Mouse (Mus musculus) small intestine, adult 2 months (tissue): ENCODE measurements around the gene Ccdc186. TPM values are rescaled to one million over a fixed set of nuclear protein-coding genes. Genes with fewer than 3 reads are reported as not detected.
"Not testable (repeated sequence)": the region's sequence is repeated elsewhere in the genome, so short reads cannot be mapped to it uniquely, and the experiment has no call there.

ENCODE experiments used
- H3K27ac ChIP-seq: fragments of 200-500 bp; 2 replicates; pipeline ENCODE4 v1.5.1; 2012; ENCODE audit warnings: low read depth, low read length, control low read depth, inconsistent platforms; ENCODE audit not compliant: insufficient read depth
- H3K27me3 ChIP-seq: fragments of 200-500 bp; 2 replicates; pipeline ENCODE4 v1.6.1; 2012; ENCODE audit warnings: mild to moderate bottlenecking, moderate library complexity, low read length, inconsistent platforms; ENCODE audit not compliant: control insufficient read depth, insufficient read depth
- H3K36me3 ChIP-seq: fragments of 200-500 bp; 2 replicates; pipeline ENCODE4 v1.6.1; 2012; ENCODE audit warnings: mild to moderate bottlenecking, low read length, control low read depth, inconsistent platforms; ENCODE audit not compliant: control insufficient read depth, insufficient read depth
- H3K4me1 ChIP-seq: fragments of 200-500 bp; 2 replicates; pipeline ENCODE4 v1.6.1; 2012; ENCODE audit warnings: low read length, inconsistent platforms, mixed read lengths; ENCODE audit not compliant: control insufficient read depth, insufficient read depth, insufficient read length
- H3K4me3 ChIP-seq: fragments of 200-500 bp; 2 replicates; pipeline ENCODE4 v1.5.1; 2012; ENCODE audit warnings: low read depth, mild to moderate bottlenecking, control low read depth, inconsistent platforms, low read length, moderate library complexity
- CTCF ChIP-seq: fragments of 200-500 bp; IDR thresholded peaks from 2 replicates; pipeline ENCODE4 v1.5.1; 2012; ENCODE audit warnings: low read depth, mild to moderate bottlenecking, control low read depth, inconsistent platforms, low read length, moderate library complexity, mixed read lengths; ENCODE audit not compliant: insufficient replicate concordance, insufficient read length; ENCODE audit errors: extremely low read depth
- POLR2A ChIP-seq: fragments of 200-500 bp; IDR thresholded peaks from 2 replicates; pipeline ENCODE4 v1.6.1; 2012; ENCODE audit warnings: low read depth, mild to moderate bottlenecking, control low read depth, inconsistent platforms, low read length, moderate library complexity
- WGBS: fragments of 180-500 bp; shearing (Covaris S2); methylation state at CpG from one replicate; pipeline ENCODE4 v1.1.7; 2018; 5-methylcytosine and 5-hydroxymethylcytosine counted together
- polyA plus RNA-seq: library from polyadenylated mRNA; depleted of rRNA; stranded (reverse); fragments of >200 nt; gene quantifications from 2 replicates; pipeline ENCODE4 v1.2.3, GENCODE M21; 2012; rRNA removed

The Ccdc186 gene
- polyA plus RNA-seq, 1 experiment, result 3.4 TPM

DNA sequence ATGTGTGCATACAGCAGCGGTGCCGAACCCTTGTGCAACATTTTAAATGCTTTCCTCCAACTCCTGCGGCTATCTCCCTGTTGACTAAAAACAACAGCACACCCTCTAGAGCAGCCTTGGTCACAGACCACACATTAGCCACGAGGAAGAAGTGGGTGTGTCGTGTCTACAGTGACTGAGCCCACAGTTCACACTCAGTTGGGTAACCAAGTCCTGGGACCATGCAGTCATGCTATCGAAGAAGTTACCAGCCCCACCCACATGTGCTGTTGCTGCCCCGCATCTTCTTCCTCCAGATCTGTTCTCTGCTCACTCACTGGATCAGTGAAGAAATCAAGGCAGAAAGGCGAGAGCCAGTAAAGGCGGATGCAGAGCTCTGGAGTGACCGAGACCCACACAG lies 65.6 kb downstream of the Ccdc186 start:
- no peak overlapping the region for H3K4me3 ChIP-seq
- H3K4me1 ChIP-seq, result no peaks in the 10 kb centered on the region
- WGBS, result 65% methylated on average over 10 of the region's 10 CpGs
- H3K27me3 ChIP-seq, result no peaks in the 10 kb centered on the region; the same call in 1 of the 2 replicates
- H3K27ac ChIP-seq, result no peak overlapping the region
- TF ChIP-seq POLR2A (no peak), CTCF (no peak)
- no peaks in the 10 kb centered on the region for H3K36me3 ChIP-seq

DNA sequence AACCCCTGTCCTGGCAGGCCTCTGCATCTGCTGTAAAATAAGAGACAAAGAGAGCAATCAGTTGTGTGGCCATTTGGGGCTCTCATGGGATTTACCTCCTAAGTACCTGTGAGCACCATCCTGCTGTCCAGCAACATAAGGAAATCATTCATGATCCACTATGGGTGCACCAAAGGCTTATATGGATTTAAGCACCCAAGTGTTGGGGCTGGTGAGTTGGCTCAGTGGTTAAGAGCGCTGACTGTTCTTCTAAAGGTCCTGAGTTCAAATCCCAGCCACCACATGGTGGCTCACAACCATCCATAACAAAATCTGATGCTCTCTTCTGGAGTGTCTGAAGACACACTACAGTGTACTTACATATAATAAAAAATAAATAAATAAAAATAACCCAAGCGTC lies 67.5 kb downstream of the Ccdc186 start:
- 95% methylated on average over 2 of the region's 2 CpGs for WGBS
- H3K27ac ChIP-seq, result not testable (repeated sequence)

DNA sequence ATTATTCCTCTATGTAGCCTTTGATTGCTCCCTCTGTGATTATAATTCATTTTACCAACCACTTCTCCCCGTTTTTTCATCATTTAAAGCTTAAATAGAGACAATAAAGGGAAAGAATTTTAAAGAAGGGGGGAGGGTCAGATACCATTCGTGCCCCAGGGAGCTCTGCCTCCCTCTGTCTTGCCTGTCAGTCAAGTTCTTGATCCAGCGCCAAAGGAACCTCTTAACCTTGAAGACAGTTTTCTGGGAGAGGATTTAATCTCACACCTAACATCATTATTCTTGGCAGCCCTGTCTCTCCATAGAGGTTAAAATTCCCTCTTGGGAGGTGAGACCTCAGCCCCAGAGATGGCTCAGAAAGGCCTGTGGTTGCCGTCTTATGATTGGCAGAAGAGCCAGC lies 71.3 kb downstream of the Ccdc186 start:
- no peaks in the 10 kb centered on the region for H3K4me1 ChIP-seq
- WGBS, result 56% methylated on average over 4 of the region's 4 CpGs

More for the DNA sequence above, 67.5 kb downstream of the Ccdc186 start:
- not testable (repeated sequence) for H3K4me3 ChIP-seq, H3K27me3 ChIP-seq, H3K4me1 ChIP-seq, H3K36me3 ChIP-seq

DNA sequence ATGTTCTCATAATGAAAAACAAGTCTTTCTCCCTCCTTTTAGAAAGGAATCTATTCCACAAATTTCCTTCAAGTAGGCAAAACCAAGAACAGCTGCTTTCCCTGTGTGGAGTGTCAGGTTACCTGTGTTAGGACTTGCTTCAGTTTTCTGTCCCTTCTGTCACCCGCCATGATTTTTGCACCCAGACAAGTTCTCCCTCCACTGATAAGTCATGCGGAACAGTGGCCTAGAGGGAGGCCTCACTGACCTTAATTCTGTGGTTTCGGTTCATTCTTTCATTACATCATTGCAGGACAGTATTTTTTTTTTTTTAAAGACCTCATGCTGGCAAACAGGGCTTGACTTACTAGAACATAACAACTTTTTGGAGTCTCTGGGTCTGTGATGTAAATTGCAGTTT lies 72.6 kb downstream of the Ccdc186 start:
- no peak for TF ChIP-seq POLR2A
- no peak for TF ChIP-seq CTCF
- Histone ChIP-seq H3K4me3 (no peak overlapping the region), H3K27me3 (no peaks in the 10 kb centered on the region), H3K4me1 (no peaks in the 10 kb centered on the region), H3K27ac (no peak overlapping the region), H3K36me3 (no peaks in the 10 kb centered on the region)
- 50% methylated on average over 3 of the region's 3 CpGs for WGBS

More for the DNA sequence above, 71.3 kb downstream of the Ccdc186 start:
- Histone ChIP-seq H3K27me3 (no peaks in the 10 kb centered on the region), H3K27ac (no peak overlapping the region), H3K4me3 (no peak overlapping the region), H3K36me3 (no peaks in the 10 kb centered on the region)
- TF ChIP-seq POLR2A (no peak), CTCF (no peak)

DNA sequence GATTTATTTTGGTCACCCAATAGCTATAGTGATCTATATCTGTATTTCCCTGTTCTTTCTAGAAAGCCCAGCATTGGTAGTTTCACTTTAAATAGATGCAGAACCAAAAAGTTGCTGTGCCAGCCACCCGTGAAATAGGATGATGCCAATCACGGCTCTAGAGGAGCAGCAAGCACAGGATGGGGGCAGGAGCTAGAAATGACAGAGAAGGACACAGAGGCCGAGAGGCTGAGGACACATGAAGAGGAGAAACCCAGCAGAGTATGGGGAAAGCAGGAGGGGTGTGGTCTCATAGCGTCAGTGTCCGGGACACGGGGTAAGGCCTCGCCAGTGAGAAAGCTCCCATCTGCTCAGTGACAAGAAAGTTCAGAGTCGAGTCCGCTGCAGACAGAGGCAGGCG lies 74.1 kb downstream of the Ccdc186 start:
- TF ChIP-seq CTCF (no peak), POLR2A (no peak)
- Histone ChIP-seq H3K4me1 (no peaks in the 10 kb centered on the region), H3K27me3 (no peaks in the 10 kb centered on the region), H3K4me3 (no peak overlapping the region), H3K36me3 (no peaks in the 10 kb centered on the region), H3K27ac (no peak overlapping the region)
- 50% methylated on average over 10 of the region's 10 CpGs for WGBS

DNA sequence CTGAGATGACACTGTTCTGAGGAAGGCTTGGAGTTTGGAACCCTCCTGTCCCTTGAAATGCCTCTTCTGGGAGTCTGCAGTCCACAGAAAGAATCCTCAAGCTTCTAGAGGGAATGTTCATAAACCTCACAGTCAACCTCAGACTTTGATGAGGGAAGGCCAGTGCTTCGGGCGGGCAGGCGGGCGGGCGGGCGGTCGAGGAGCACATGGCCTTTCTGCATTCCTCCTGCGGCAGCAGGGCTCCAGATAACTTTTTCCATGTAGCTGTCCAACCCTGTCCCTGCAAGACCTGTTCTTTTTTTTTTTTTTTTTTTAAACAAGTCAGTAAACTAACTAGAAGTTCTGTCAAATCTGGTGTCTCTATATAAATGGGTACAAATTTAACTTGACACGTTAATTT lies 75.4 kb downstream of the Ccdc186 start:
- Histone ChIP-seq H3K4me3 (no peak overlapping the region), H3K36me3 (no peaks in the 10 kb centered on the region), H3K4me1 (0 out of 2 replicates have a peak, but pooled peaks cover 2% of the 10 kb centered on the region), H3K27me3 (no peaks in the 10 kb centered on the region), H3K27ac (no peak overlapping the region)
- 83% methylated on average over 9 of the region's 9 CpGs for WGBS
- TF ChIP-seq CTCF (no peak), POLR2A (no peak)

DNA sequence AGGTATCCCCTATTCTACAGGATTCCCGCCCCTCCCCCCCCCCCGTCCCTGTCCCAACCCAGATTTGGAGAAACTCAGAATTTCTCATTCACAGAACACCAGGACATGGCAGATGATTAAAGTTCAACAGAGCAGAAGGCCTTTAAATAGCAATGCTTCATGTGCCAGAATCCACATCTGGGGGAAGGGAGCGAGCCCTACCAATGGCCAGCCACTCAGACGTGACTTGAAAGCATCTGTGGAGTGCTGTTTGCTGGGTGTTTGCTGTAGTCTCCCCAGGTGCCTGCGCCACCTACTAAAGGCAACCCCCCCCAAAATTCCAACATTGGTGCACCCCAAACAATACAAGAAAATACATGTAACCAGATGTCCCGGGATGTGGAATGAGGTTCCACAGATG lies 76.5 kb downstream of the Ccdc186 start:
- no peak overlapping the region for H3K4me3 ChIP-seq
- no peaks in the 10 kb centered on the region for H3K27me3 ChIP-seq
- TF ChIP-seq CTCF, result no peak
- TF ChIP-seq POLR2A, result no peak
- H3K27ac ChIP-seq, result no peak overlapping the region
- 79% methylated on average over 6 of the region's 6 CpGs for WGBS
- H3K36me3 ChIP-seq, result no peaks in the 10 kb centered on the region
- H3K4me1 ChIP-seq, result 0 out of 2 replicates have a peak, but pooled peaks cover 2% of the 10 kb centered on the region

DNA sequence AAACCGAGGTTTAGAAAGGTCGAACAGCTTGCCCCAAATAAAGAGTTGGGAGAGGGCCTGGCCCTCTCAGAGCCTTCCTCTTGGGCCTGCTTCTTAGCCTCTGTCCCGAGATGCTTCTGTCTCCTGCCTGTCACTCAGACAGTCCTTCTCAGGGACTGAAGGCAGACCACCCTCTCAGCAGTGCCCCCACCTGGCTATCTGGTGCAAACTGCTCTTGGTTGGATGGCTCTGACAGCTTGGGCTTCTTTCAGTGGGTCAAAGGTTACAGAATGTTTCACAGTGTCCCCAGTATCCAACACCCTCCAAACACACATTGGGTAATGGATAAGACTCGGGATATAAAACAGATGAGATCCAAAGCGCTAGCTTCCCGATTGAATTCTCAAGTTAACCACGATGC lies 76.9 kb downstream of the Ccdc186 start:
- no peak for TF ChIP-seq CTCF
- TF ChIP-seq POLR2A, result no peak
- Histone ChIP-seq H3K4me3 (no peak overlapping the region), H3K4me1 (0 out of 2 replicates have a peak, but pooled peaks cover 2% of the 10 kb centered on the region), H3K27me3 (no peaks in the 10 kb centered on the region), H3K27ac (no peak overlapping the region), H3K36me3 (no peaks in the 10 kb centered on the region)
- 80% methylated on average over 7 of the region's 7 CpGs for WGBS

Other genes with a start within 250 kb of the Ccdc186 start
- 3.1 and 3.7 TPM in 2 replicates for gene Adrb1, start 100.0 kb downstream of the Ccdc186 start, polyA plus RNA-seq
- 0.05 and 0.10 TPM in 2 replicates for gene Tdrd1, start 4.0 kb upstream of the Ccdc186 start, polyA plus RNA-seq
- 0.27 and 0.49 TPM in 2 replicates for gene Vwa2, start 52.1 kb upstream of the Ccdc186 start, polyA plus RNA-seq
- 2.3 and 2.6 TPM in 2 replicates for gene Afap1l2, start 186.0 kb upstream of the Ccdc186 start, polyA plus RNA-seq